Mouse (Mus musculus): ENCODE results near the gene Olfr364-ps1.

DNA sequence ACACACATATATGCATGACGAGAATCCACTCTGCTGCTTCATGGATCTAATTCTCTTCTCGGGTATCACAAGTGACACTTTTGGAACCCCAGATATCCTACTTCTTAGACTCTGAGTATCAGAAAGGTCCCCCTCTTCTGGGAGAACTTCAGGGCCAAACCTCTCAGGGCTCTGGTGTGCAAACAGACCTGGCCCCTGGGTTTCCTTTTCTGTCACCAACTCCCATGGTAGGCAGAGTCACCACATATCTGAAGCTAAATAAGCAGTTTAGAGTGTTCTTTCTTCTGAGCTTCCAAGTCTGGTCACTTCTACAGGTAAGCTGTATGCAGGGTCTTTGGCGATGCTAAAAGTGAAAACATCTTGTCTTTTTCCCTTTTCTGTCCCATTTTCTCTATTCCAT, 48.8 kb downstream of the Olfr364-ps1 start, which contains the start of gene Olfr365:
- TF ChIP-seq CTCF (IDR thresholded peaks at IDR 0.05; ENCODE audit: low read depth, low read length) (no peak), POLR2A (IDR thresholded peaks at IDR 0.05; ENCODE audit: extremely low read depth, insufficient read depth, low read length) (no peak)
